Mouse (Mus musculus) midbrain, embryonic 12.5 days (tissue): ENCODE measurements at regions not wholly inside any gene's neighbourhood (a gene's known extent, or its start where the extent isn't known, plus 50 kb on each side); places are given as distances from the start of the nearest gene placed in this dataset.

Experiments
- ATAC-seq: fragments of 200-750 bp; cut with Nextera tagmentation; 2 replicates; pipeline ENCODE4 v1.8.0; 2017; ENCODE audit warnings: low read depth, moderate TSS enrichment, moderate library complexity; ENCODE audit not compliant: low FRiP score
- H3K27ac ChIP-seq: fragments of 300-500 bp; sonication (generic); replicated peaks from 2 replicates; pipeline ENCODE4 v1.5.1; 2016; ENCODE audit warnings: mild to moderate bottlenecking
- H3K27me3 ChIP-seq: fragments of 300-500 bp; sonication (generic); 2 replicates; pipeline ENCODE4 v1.6.1; 2016; ENCODE audit warnings: mild to moderate bottlenecking
- H3K36me3 ChIP-seq: fragments of 300-500 bp; sonication (generic); 2 replicates; pipeline ENCODE4 v1.6.1; 2016
- H3K4me1 ChIP-seq: fragments of 300-500 bp; sonication (generic); 2 replicates; pipeline ENCODE4 v1.6.1; 2016
- H3K4me2 ChIP-seq: fragments of 300-500 bp; sonication (generic); replicated peaks from 2 replicates; pipeline ENCODE4 v1.6.1; 2016; ENCODE audit warnings: mild to moderate bottlenecking, moderate library complexity
- H3K4me3 ChIP-seq: fragments of 300-500 bp; sonication (generic); 2 replicates; pipeline ENCODE4 v1.5.1; 2016; ENCODE audit warnings: mild to moderate bottlenecking
- H3K9ac ChIP-seq: fragments of 300-500 bp; sonication (generic); replicated peaks from 2 replicates; pipeline ENCODE4 v1.6.1; 2016; ENCODE audit warnings: mild to moderate bottlenecking, moderate library complexity
- H3K9me3 ChIP-seq: fragments of 300-500 bp; sonication (generic); 2 replicates; pipeline ENCODE4 v1.6.1; 2016; ENCODE audit warnings: mild to moderate bottlenecking
- WGBS: fragments of 180-500 bp; shearing (Covaris S2); methylation state at CpG from one replicate; pipeline ENCODE4 v1.1.7; 2016; 5-methylcytosine and 5-hydroxymethylcytosine counted together

DNA sequence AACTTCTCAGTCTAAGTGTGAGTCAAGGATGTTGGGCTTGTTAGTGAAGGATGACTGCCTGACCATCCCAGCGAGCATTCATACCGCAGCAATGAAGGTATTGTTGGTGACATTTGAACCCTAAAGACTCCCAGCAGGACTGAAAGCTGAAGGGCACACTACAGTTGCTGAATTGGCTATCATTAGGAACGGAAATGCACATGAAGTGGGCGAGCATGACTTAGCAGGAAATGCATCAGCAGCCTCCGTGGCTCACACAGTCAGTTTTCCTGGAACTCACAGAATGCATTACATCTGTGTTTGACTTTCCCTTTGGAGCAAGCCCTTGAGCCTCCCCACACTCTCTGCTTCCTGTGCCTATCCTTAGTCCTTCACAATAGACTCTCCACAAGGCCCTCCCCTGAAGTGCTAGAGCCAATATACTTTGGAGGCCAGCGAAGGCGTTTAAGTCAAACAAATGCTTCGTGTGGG, 63.9 kb downstream of the Tmco5 start:
- H3K9ac ChIP-seq: no peak overlapping the region
- no peak overlapping the region for H3K4me3 ChIP-seq
- no peaks in the 10 kb centered on the region for H3K9me3 ChIP-seq
- no peaks in the 10 kb centered on the region for H3K4me1 ChIP-seq
- 65% methylated on average over 8 of the region's 8 CpGs for WGBS
- H3K27ac ChIP-seq: no peak overlapping the region
- no peak for ATAC-seq
- H3K4me2 ChIP-seq: no peak overlapping the region
- H3K27me3 ChIP-seq: no peaks in the 10 kb centered on the region
- no peaks in the 10 kb centered on the region for H3K36me3 ChIP-seq

- no peak overlapping the region for H3K4me2 ChIP-seq
- H3K4me1 ChIP-seq: no peaks in the 10 kb centered on the region
- no peak overlapping the region for H3K4me3 ChIP-seq
- no peaks in the 10 kb centered on the region for H3K27me3 ChIP-seq
- no peak overlapping the region for H3K9ac ChIP-seq
- 50% methylated on average over 3 of the region's 3 CpGs for WGBS
- H3K27ac ChIP-seq: no peak overlapping the region
- no peaks in the 10 kb centered on the region for H3K36me3 ChIP-seq
- no peaks in the 10 kb centered on the region for H3K9me3 ChIP-seq
- ATAC-seq: no peak
These were observed 70.0 kb downstream of the Tmco5 start for GRCm38 (mm10) chr2:116948538-116948937.

DNA sequence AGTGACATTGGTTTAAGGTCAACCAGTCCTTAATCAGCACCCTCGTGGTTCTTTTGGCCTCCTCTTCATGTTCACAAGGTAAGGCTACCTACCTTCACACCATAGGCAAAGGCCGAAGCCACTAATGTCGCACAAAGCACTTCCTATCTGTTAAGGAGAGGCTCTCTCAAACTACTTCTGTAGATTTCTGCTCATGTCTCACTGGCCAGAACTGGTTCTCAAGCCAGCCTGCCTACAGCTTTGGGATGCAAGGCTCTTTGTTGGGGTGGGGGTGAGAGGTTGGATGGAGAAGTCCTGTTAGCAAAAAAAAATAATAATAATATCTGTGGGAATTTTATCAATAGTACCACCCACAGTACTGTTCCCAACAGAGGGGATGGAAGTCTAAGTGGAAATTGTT, 71.2 kb downstream of the Tmco5 start:
- 87% methylated on average over 3 of the region's 3 CpGs for WGBS
- no peak overlapping the region for H3K4me3 ChIP-seq
- H3K27ac ChIP-seq: no peak overlapping the region
- no peak for ATAC-seq
- no peaks in the 10 kb centered on the region for H3K4me1 ChIP-seq
- no peaks in the 10 kb centered on the region for H3K9me3 ChIP-seq
- H3K4me2 ChIP-seq: no peak overlapping the region
- H3K9ac ChIP-seq: no peak overlapping the region
- H3K27me3 ChIP-seq: no peaks in the 10 kb centered on the region
- no peaks in the 10 kb centered on the region for H3K36me3 ChIP-seq

DNA sequence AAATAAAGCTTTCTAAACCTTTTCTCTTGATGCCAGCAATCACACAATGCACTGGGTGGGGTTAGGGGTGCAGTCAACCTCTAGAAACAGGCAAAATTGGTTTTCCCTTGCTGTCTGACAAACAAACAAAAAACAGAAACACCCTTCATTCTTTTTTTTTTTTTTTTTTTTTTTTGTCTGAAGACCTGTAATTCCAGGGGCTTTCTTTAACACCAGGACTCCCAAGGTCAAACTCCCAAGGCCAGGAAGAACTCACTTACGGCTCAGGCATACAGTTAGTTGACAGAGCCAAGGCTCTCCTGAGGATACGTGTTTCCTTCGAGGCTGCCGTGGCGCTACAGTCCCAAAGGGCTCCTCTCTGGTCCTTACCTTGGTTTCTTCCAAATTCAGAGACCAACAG, 71.7 kb downstream of the Tmco5 start:
- ATAC-seq: no peak
- Histone ChIP-seq H3K9me3 (no peaks in the 10 kb centered on the region), H3K4me3 (no peak overlapping the region), H3K27ac (no peak overlapping the region), H3K36me3 (no peaks in the 10 kb centered on the region), H3K9ac (no peak overlapping the region), H3K4me1 (no peaks in the 10 kb centered on the region), H3K4me2 (no peak overlapping the region), H3K27me3 (no peaks in the 10 kb centered on the region)
- WGBS: 91% methylated on average over 5 of the region's 5 CpGs

- Histone ChIP-seq H3K9ac (no peak overlapping the region), H3K4me3 (no peak overlapping the region), H3K4me2 (no peak overlapping the region), H3K27me3 (no peaks in the 10 kb centered on the region), H3K4me1 (no peaks in the 10 kb centered on the region), H3K9me3 (no peaks in the 10 kb centered on the region), H3K27ac (no peak overlapping the region), H3K36me3 (no peaks in the 10 kb centered on the region)
- no peak for ATAC-seq
- 87% methylated on average over 1 of the region's 1 CpGs for WGBS
These were observed 73.0 kb downstream of the Tmco5 start for GRCm38 (mm10) chr2:116951481-116951880.

DNA sequence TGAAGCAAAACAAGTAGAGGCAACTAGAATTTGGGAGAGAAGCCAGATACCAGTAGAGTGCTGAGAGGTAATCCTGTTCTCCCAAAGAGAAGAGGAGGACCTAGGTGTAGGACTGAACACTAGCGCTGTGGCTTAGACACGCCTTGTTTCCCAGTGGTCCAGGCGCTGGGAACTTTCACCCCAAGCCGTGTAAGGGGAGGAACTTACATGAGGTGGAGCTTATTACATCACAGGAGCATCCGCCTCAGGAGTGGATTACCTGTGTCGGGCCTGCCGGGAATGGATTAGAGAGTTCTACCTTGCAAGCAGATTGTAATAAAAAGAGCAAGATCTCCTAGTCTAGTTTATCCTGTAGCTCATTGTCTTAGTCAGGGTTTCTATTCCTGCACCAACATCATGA, 75.8 kb downstream of the Tmco5 start:
- 89% methylated on average over 7 of the region's 7 CpGs for WGBS
- no peaks in the 10 kb centered on the region for H3K27me3 ChIP-seq
- no peak overlapping the region for H3K4me2 ChIP-seq
- no peak overlapping the region for H3K9ac ChIP-seq
- ATAC-seq: no peak
- no peak overlapping the region for H3K27ac ChIP-seq
- H3K4me3 ChIP-seq: no peak overlapping the region
- H3K9me3 ChIP-seq: no peaks in the 10 kb centered on the region
- no peaks in the 10 kb centered on the region for H3K4me1 ChIP-seq
- no peaks in the 10 kb centered on the region for H3K36me3 ChIP-seq

DNA sequence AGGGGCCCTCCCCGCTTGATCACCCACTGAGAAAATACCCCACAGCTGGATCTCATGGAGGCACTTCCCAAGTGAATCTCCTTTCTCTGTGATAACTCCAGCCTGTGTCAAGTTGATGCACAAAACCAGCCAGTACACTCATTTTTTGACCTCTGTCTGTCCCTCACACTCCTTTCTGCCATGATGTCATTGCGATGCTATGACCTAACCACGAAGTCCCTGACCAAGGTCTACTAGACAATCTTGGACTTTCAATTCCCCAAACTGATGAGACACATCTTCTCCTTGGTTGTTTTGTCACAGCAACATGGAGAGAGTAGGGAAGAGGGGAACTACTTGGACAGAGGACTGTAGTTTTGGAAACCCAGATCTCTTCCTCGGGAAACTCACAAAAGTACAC, 76.4 kb downstream of the Tmco5 start:
- ATAC-seq: no peak

DNA sequence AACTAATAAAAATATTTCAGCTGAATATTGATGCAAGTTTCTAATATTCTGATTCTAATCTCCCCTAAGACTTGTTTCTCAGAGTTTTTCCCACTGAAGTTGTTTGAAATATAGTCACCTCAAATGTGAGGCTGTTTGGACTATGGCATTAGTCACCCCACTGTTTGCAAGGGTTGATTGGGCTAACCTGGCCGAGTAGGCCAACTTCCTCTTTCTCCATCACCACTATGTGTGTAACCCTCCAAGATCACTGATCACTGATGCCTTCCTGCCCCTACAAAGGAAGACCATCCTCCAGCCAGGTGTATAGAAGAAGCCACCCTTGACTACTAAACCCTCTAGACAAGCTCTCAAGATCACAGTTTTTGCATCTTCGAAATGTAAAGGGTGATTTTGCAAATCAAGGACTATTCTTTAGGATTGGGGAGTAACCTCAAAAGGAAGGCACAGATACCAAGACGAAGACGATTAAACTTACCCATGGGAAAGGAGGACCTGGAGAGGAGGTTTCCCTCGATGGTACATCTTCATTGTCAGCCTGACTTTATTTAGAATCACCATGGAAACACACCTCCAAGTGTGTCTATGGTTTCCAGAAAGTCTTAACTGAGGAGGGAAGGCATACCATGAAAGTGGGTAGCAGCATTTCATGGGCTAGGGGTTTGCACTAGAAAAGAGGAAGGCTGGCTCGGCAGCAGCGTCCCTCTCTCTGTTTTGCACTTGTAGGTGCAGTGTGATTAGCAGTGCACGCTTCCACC, 84.8 kb downstream of the Tmco5 start:
- no peak overlapping the region for H3K9ac ChIP-seq
- H3K4me2 ChIP-seq: no peak overlapping the region
- no peaks in the 10 kb centered on the region for H3K4me1 ChIP-seq
- WGBS: 80% methylated on average over 8 of the region's 8 CpGs
- peaks cover 8% of the 10 kb centered on the region; the same call in 1 of the 2 replicates for H3K27me3 ChIP-seq
- no peak for ATAC-seq
- no peaks in the 10 kb centered on the region for H3K9me3 ChIP-seq
- no peak overlapping the region for H3K27ac ChIP-seq
- H3K4me3 ChIP-seq: no peak overlapping the region
- H3K36me3 ChIP-seq: no peaks in the 10 kb centered on the region

More for the DNA sequence above, 76.4 kb downstream of the Tmco5 start:
- no peak overlapping the region for H3K4me3 ChIP-seq
- H3K4me1 ChIP-seq: no peaks in the 10 kb centered on the region
- no peaks in the 10 kb centered on the region for H3K9me3 ChIP-seq
- no peak overlapping the region for H3K9ac ChIP-seq
- H3K27me3 ChIP-seq: no peaks in the 10 kb centered on the region
- no peaks in the 10 kb centered on the region for H3K36me3 ChIP-seq
- 96% methylated on average over 4 of the region's 4 CpGs for WGBS
- no peak overlapping the region for H3K27ac ChIP-seq
- H3K4me2 ChIP-seq: no peak overlapping the region

DNA sequence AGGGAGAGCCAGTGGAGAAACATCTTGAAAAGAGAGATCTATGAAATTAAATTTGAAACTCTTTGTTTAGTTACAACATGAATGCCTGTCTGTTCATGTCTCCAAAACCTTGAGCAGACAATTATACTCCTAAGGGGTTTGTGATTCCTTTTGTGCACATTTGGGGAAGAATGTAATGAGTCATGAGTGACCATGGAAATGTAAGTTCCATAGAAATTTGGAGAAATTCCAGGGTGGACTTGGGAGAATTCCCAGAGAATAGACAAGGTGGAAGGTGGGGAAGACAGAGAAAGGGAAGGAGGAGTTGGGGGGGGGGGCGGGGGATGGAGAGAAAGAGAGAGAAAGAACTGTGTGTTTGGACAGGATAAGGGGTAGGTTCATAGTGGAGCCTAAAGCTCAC, 87.8 kb downstream of the Tmco5 start:
- no peak overlapping the region for H3K9ac ChIP-seq
- H3K4me3 ChIP-seq: no peak overlapping the region
- no peak overlapping the region for H3K27ac ChIP-seq
- peaks cover under 1% of the 10 kb centered on the region; the same call in 1 of the 2 replicates for H3K4me1 ChIP-seq
- no peaks in the 10 kb centered on the region for H3K36me3 ChIP-seq
- no peaks in the 10 kb centered on the region for H3K9me3 ChIP-seq
- H3K27me3 ChIP-seq: peaks cover 25% of the 10 kb centered on the region
- 100% methylated on average over 1 of the region's 1 CpGs for WGBS
- H3K4me2 ChIP-seq: no peak overlapping the region
- no peak for ATAC-seq

- Histone ChIP-seq H3K36me3 (no peaks in the 10 kb centered on the region), H3K4me1 (peaks cover 49% of the 10 kb centered on the region), H3K27ac (peak overlapping the region; percentile 49), H3K4me2 (peak overlapping the region; percentile 44), H3K4me3 (no peak overlapping the region), H3K9ac (no peak overlapping the region), H3K27me3 (peaks cover 17% of the 10 kb centered on the region), H3K9me3 (no peaks in the 10 kb centered on the region)
- ATAC-seq: no peak
- 7% methylated on average over 9 of the region's 9 CpGs for WGBS
These were observed 93.4 kb downstream of the Tmco5 start for GRCm38 (mm10) chr2:116971666-116972613.

GRCm38 (mm10) chr2:116972614-116972985, 94.1 kb downstream of the Tmco5 start:
- WGBS: 1% methylated on average over 6 of the region's 6 CpGs

GRCm38 (mm10) chr2:116973441-116973840, 95.0 kb downstream of the Tmco5 start:
- H3K4me1 ChIP-seq: peaks cover 62% of the 10 kb centered on the region
- H3K27ac ChIP-seq: no peak overlapping the region
- no peak overlapping the region for H3K4me2 ChIP-seq
- no peak overlapping the region for H3K9ac ChIP-seq
- ATAC-seq: no peak
- peaks cover 17% of the 10 kb centered on the region for H3K27me3 ChIP-seq
- H3K9me3 ChIP-seq: no peaks in the 10 kb centered on the region
- H3K4me3 ChIP-seq: no peak overlapping the region
- 17% methylated on average over 3 of the region's 3 CpGs for WGBS
- no peaks in the 10 kb centered on the region for H3K36me3 ChIP-seq

More at GRCm38 (mm10) chr2:116972614-116972985, 94.1 kb downstream of the Tmco5 start:
- Histone ChIP-seq H3K4me1 (peaks cover 54% of the 10 kb centered on the region), H3K4me3 (no peak overlapping the region), H3K27me3 (peaks cover 17% of the 10 kb centered on the region), H3K4me2 (peak overlapping the region; percentile 44), H3K9me3 (no peaks in the 10 kb centered on the region), H3K27ac (peak overlapping the region; percentile 49), H3K9ac (no peak overlapping the region), H3K36me3 (no peaks in the 10 kb centered on the region)
- ATAC-seq: no peak
